Mouse (Mus musculus) hindbrain, embryonic 16.5 days (tissue): Measurements from ENCODE around the gene Epyc. TPM values are rescaled to one million over a fixed set of nuclear protein-coding genes. Genes with fewer than 3 reads are reported as not detected.
"Not testable (repeated sequence)": the region's sequence is repeated elsewhere in the genome, so short reads cannot be mapped to it uniquely, and the experiment has no call there.

ENCODE experiments used
- ATAC-seq: fragments of 200-750 bp; cut with Nextera tagmentation; 2 replicates; pipeline ENCODE4 v1.8.0; 2017; ENCODE audit warnings: moderate TSS enrichment, moderate library complexity
- H3K27ac ChIP-seq: fragments of 300-500 bp; sonication (generic); 2 replicates; pipeline ENCODE4 v1.5.1; 2014; ENCODE audit warnings: low read depth, mild to moderate bottlenecking, control low read depth, low read length, moderate library complexity
- H3K27me3 ChIP-seq: fragments of 300-500 bp; sonication (generic); replicated peaks from 2 replicates; pipeline ENCODE4 v1.6.1; 2014; ENCODE audit warnings: low read length; ENCODE audit not compliant: control insufficient read depth, insufficient read depth
- H3K36me3 ChIP-seq: fragments of 300-500 bp; sonication (generic); 2 replicates; pipeline ENCODE4 v1.6.1; 2014; ENCODE audit warnings: mild to moderate bottlenecking, low read length, moderate library complexity, mixed read lengths; ENCODE audit not compliant: control insufficient read depth, insufficient read depth
- H3K4me1 ChIP-seq: fragments of 300-500 bp; sonication (generic); 2 replicates; pipeline ENCODE4 v1.6.1; 2014; ENCODE audit warnings: low read depth, low read length; ENCODE audit not compliant: control insufficient read depth, insufficient read depth
- H3K4me2 ChIP-seq: fragments of 300-500 bp; sonication (generic); 2 replicates; pipeline ENCODE4 v1.6.1; 2014; ENCODE audit warnings: mild to moderate bottlenecking, low read length, control low read depth, moderate library complexity
- H3K4me3 ChIP-seq: fragments of 300-500 bp; sonication (generic); 2 replicates; pipeline ENCODE4 v1.5.1; 2014; ENCODE audit warnings: mild to moderate bottlenecking, low read length, control low read depth, moderate library complexity
- H3K9ac ChIP-seq: fragments of 300-500 bp; sonication (generic); 2 replicates; pipeline ENCODE4 v1.6.1; 2014; ENCODE audit warnings: low read depth, mild to moderate bottlenecking, control low read depth, low read length, moderate library complexity
- H3K9me3 ChIP-seq: fragments of 300-500 bp; sonication (generic); 2 replicates; pipeline ENCODE4 v1.6.1; 2014; ENCODE audit warnings: mild to moderate bottlenecking, low read length, moderate library complexity; ENCODE audit not compliant: control insufficient read depth
- WGBS: fragments of 180-500 bp; shearing (Covaris S2); extraction: QIAGEN DNeasy Blood & Tissue Kit; methylation state at CpG from one replicate; pipeline ENCODE4 v1.1.7; 2014; 5-methylcytosine and 5-hydroxymethylcytosine counted together
- polyA plus RNA-seq: library from polyadenylated mRNA; unstranded; fragments of >200 nt; fragmentation: Nextera tagmentation; extraction: Ambion mirVana; gene quantifications from 2 replicates; pipeline ENCODE4 v1.2.1, GENCODE M21; 2015

Epyc gene
- polyA plus RNA-seq, 1 experiment from 2014 or later = 0.21 TPM

GRCm38 (mm10) chr10:97722709-97723108, 78.8 kb downstream of the Epyc start:
- Histone ChIP-seq H3K4me3 (no peak overlapping the region), H3K9ac (no peak overlapping the region), H3K4me2 (no peak overlapping the region), H3K36me3 (no peaks in the 10 kb centered on the region), H3K4me1 (no peaks in the 10 kb centered on the region), H3K27ac (no peak overlapping the region), H3K9me3 (no peaks in the 10 kb centered on the region), H3K27me3 (no peaks in the 10 kb centered on the region)
- 93% methylated on average over 9 of the region's 9 CpGs for WGBS
- ATAC-seq = no peak

DNA sequence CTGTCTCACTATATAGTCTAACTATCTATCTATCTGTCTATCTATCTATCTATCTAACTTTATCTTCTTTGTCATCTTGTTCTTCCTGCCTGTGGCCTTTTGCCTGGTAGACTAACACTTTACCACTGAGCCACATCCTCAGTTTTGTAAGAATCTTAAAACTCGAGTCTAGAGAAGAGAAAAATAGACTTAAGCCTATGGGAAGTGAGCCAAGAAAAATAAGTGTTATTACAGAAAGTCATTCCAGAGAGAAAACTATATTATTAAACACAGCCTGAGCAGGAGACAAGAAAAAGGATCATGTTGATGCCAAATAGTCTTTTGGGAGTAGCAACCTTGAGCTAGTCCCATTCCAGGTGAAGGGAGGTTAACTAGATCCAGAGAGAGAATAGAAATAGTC, 82.1 kb downstream of the Epyc start:
- Histone ChIP-seq H3K4me2 (no peak overlapping the region), H3K9me3 (no peaks in the 10 kb centered on the region), H3K4me3 (no peak overlapping the region), H3K4me1 (no peaks in the 10 kb centered on the region), H3K9ac (no peak overlapping the region), H3K27me3 (no peaks in the 10 kb centered on the region), H3K27ac (no peak overlapping the region), H3K36me3 (no peaks in the 10 kb centered on the region)
- no peak for ATAC-seq
- 61% methylated on average over 1 of the region's 1 CpGs for WGBS

DNA sequence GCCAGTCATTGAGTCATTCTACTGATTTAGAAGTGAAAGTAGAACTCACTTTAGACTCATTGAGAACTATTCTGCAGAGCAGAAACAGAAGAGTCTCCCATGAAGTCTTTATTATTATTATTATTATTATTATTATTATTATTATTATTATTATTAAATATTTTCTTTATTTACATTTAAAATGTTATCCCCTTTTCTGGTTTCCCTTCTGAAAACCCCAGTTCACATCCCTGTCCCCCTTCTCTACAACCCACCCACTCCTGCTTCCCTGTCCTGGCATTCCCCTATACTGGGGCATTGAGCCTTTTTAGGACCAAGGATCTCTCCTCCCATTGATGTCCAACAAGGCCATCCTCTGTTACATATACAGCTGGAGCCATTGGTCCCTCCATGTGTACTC, 82.8 kb downstream of the Epyc start, which contains the start of gene C030005K15Rik:
C030005K15Rik (minus strand) TSS at position 101 of the 400 bp plus-strand sequence.
- not testable (repeated sequence) for H3K36me3 ChIP-seq, H3K9me3 ChIP-seq, H3K4me3 ChIP-seq, H3K4me1 ChIP-seq, H3K4me2 ChIP-seq, H3K27me3 ChIP-seq, H3K9ac ChIP-seq, H3K27ac ChIP-seq, ATAC-seq

Other genes starting within 250 kb of the Epyc start
- gene Dcn, start 164.5 kb upstream of the Epyc start, polyA plus RNA-seq = 73.6 and 88.8 TPM in 2 replicates
- gene Lum, start 78.9 kb upstream of the Epyc start, polyA plus RNA-seq = 16.5 and 24.9 TPM in 2 replicates
- 2.6 TPM in 1 of 2 replicates, not detected in the other for gene Kera, start 37.2 kb upstream of the Epyc start, polyA plus RNA-seq
- not detected in 2 replicates for gene Ccer1, start 49.0 kb downstream of the Epyc start, polyA plus RNA-seq
- not detected in 2 replicates for gene C030005K15Rik, start 82.7 kb downstream of the Epyc start, polyA plus RNA-seq